Mouse (Mus musculus): ENCODE measurements at regions not wholly inside any gene's neighbourhood (a gene's known extent, or its start where the extent isn't known, plus 50 kb on each side); places are given as distances from the start of the nearest gene placed in this dataset.

- no peak overlapping the region for H3K4me3 ChIP-seq (replicated peaks; ENCODE audit: low read depth, low read length)
- WGBS = 81% methylated on average over 7 of the region's 7 CpGs
- H3K9me3 ChIP-seq (ENCODE audit: control insufficient read depth, low read length) = no peaks in the 10 kb centered on the region
- no peak overlapping the region for H3K27ac ChIP-seq (replicated peaks; ENCODE audit: low read depth, low read length)
- H3K36me3 ChIP-seq (ENCODE audit: control insufficient read depth, insufficient read depth, low read length) = no peaks in the 10 kb centered on the region
- ATAC-seq (ENCODE audit: low FRiP score, low TSS enrichment) (no peak), DNase-seq (no peak)
- H3K4me1 ChIP-seq (ENCODE audit: control insufficient read depth, insufficient read depth, low read length) = no peaks in the 10 kb centered on the region
- H3K9ac ChIP-seq (replicated peaks; ENCODE audit: low read length) = no peak overlapping the region
- H3K4me2 ChIP-seq (ENCODE audit: low read length) = no peak overlapping the region
- H3K27me3 ChIP-seq (ENCODE audit: control insufficient read depth, insufficient read depth, low read length) = no peaks in the 10 kb centered on the region
Measured at GRCm38 (mm10) chr3:47095288-47095687, 647.3 kb upstream of the Pabpc4l start.

GRCm38 (mm10) chr3:47051563-47051962 is 603.5 kb upstream of the Pabpc4l start:
- no peak overlapping the region for H3K4me2 ChIP-seq (ENCODE audit: low read length)
- no peak for ATAC-seq (ENCODE audit: low FRiP score, low TSS enrichment)

GRCm38 (mm10) chr3:47025738-47026137 is 577.7 kb upstream of the Pabpc4l start:
- no peaks in the 10 kb centered on the region for H3K9me3 ChIP-seq (ENCODE audit: control insufficient read depth, low read length)
- no peaks in the 10 kb centered on the region for H3K27me3 ChIP-seq (ENCODE audit: control insufficient read depth, insufficient read depth, low read length)
- ATAC-seq (ENCODE audit: low FRiP score, low TSS enrichment) = no peak
- no peak overlapping the region for H3K9ac ChIP-seq (replicated peaks; ENCODE audit: low read length)
- DNase-seq = no peak
- no peak overlapping the region for H3K27ac ChIP-seq (replicated peaks; ENCODE audit: low read depth, low read length)
- no peak overlapping the region for H3K4me3 ChIP-seq (replicated peaks; ENCODE audit: low read depth, low read length)
- no peaks in the 10 kb centered on the region for H3K36me3 ChIP-seq (ENCODE audit: control insufficient read depth, insufficient read depth, low read length)
- 78% methylated on average over 6 of the region's 6 CpGs for WGBS
- no peaks in the 10 kb centered on the region for H3K4me1 ChIP-seq (ENCODE audit: control insufficient read depth, insufficient read depth, low read length)
- no peak overlapping the region for H3K4me2 ChIP-seq (ENCODE audit: low read length)

More at GRCm38 (mm10) chr3:47051563-47051962, 603.5 kb upstream of the Pabpc4l start:
- Histone ChIP-seq H3K9me3 (ENCODE audit: control insufficient read depth, low read length) (no peaks in the 10 kb centered on the region), H3K4me1 (ENCODE audit: control insufficient read depth, insufficient read depth, low read length) (no peaks in the 10 kb centered on the region), H3K4me3 (replicated peaks; ENCODE audit: low read depth, low read length) (no peak overlapping the region), H3K9ac (replicated peaks; ENCODE audit: low read length) (no peak overlapping the region), H3K27me3 (ENCODE audit: control insufficient read depth, insufficient read depth, low read length) (no peaks in the 10 kb centered on the region), H3K36me3 (ENCODE audit: control insufficient read depth, insufficient read depth, low read length) (no peaks in the 10 kb centered on the region), H3K27ac (replicated peaks; ENCODE audit: low read depth, low read length) (no peak overlapping the region)
- no peak for DNase-seq
- WGBS = 97% methylated on average over 14 of the region's 14 CpGs

- Histone ChIP-seq H3K9ac (replicated peaks; ENCODE audit: low read length) (no peak overlapping the region), H3K4me2 (ENCODE audit: low read length) (no peak overlapping the region), H3K27ac (replicated peaks; ENCODE audit: low read depth, low read length) (no peak overlapping the region), H3K36me3 (ENCODE audit: control insufficient read depth, insufficient read depth, low read length) (no peaks in the 10 kb centered on the region), H3K4me3 (replicated peaks; ENCODE audit: low read depth, low read length) (no peak overlapping the region), H3K9me3 (ENCODE audit: control insufficient read depth, low read length) (no peaks in the 10 kb centered on the region), H3K27me3 (ENCODE audit: control insufficient read depth, insufficient read depth, low read length) (no peaks in the 10 kb centered on the region), H3K4me1 (ENCODE audit: control insufficient read depth, insufficient read depth, low read length) (no peaks in the 10 kb centered on the region)
- ATAC-seq (ENCODE audit: low FRiP score, low TSS enrichment) = no peak; the same call in 1 of the 2 replicates
- peak; percentile 61 for DNase-seq
- WGBS = 56% methylated on average over 1 of the region's 1 CpGs
Measured at GRCm38 (mm10) chr3:47019270-47019669, 571.3 kb upstream of the Pabpc4l start.

- Histone ChIP-seq H3K4me3 (replicated peaks; ENCODE audit: low read depth, low read length) (no peak overlapping the region), H3K4me2 (ENCODE audit: low read length) (no peak overlapping the region), H3K4me1 (ENCODE audit: control insufficient read depth, insufficient read depth, low read length) (no peaks in the 10 kb centered on the region), H3K9me3 (ENCODE audit: control insufficient read depth, low read length) (no peaks in the 10 kb centered on the region), H3K36me3 (ENCODE audit: control insufficient read depth, insufficient read depth, low read length) (no peaks in the 10 kb centered on the region), H3K27ac (replicated peaks; ENCODE audit: low read depth, low read length) (no peak overlapping the region), H3K9ac (replicated peaks; ENCODE audit: low read length) (no peak overlapping the region), H3K27me3 (ENCODE audit: control insufficient read depth, insufficient read depth, low read length) (no peaks in the 10 kb centered on the region)
- no peak for ATAC-seq (ENCODE audit: low FRiP score, low TSS enrichment)
- 94% methylated on average over 7 of the region's 7 CpGs for WGBS
- no peak for DNase-seq
Measured at GRCm38 (mm10) chr3:47018565-47018964, 570.5 kb upstream of the Pabpc4l start.

GRCm38 (mm10) chr3:47010459-47010858 is 562.4 kb upstream of the Pabpc4l start:
- Histone ChIP-seq H3K4me1 (ENCODE audit: control insufficient read depth, insufficient read depth, low read length) (peaks cover 5% of the 10 kb centered on the region; the same call in 1 of the 2 replicates), H3K36me3 (ENCODE audit: control insufficient read depth, insufficient read depth, low read length) (no peaks in the 10 kb centered on the region), H3K9ac (replicated peaks; ENCODE audit: low read length) (no peak overlapping the region), H3K4me3 (replicated peaks; ENCODE audit: low read depth, low read length) (no peak overlapping the region), H3K27me3 (ENCODE audit: control insufficient read depth, insufficient read depth, low read length) (no peaks in the 10 kb centered on the region), H3K27ac (replicated peaks; ENCODE audit: low read depth, low read length) (no peak overlapping the region), H3K4me2 (ENCODE audit: low read length) (no peak overlapping the region), H3K9me3 (ENCODE audit: control insufficient read depth, low read length) (no peaks in the 10 kb centered on the region)
- no peak for DNase-seq
- 10% methylated on average over 1 of the region's 1 CpGs for WGBS
- ATAC-seq (ENCODE audit: low FRiP score, low TSS enrichment) = no peak

GRCm38 (mm10) chr3:46998916-46999315 is 550.9 kb upstream of the Pabpc4l start:
- H3K27ac ChIP-seq (replicated peaks; ENCODE audit: low read depth, low read length) = no peak overlapping the region
- ATAC-seq (ENCODE audit: low FRiP score, low TSS enrichment) (no peak), DNase-seq (peak; percentile 46)
- no peaks in the 10 kb centered on the region for H3K9me3 ChIP-seq (ENCODE audit: control insufficient read depth, low read length)
- H3K4me3 ChIP-seq (replicated peaks; ENCODE audit: low read depth, low read length) = no peak overlapping the region
- H3K9ac ChIP-seq (replicated peaks; ENCODE audit: low read length) = no peak overlapping the region
- H3K27me3 ChIP-seq (ENCODE audit: control insufficient read depth, insufficient read depth, low read length) = no peaks in the 10 kb centered on the region
- H3K4me2 ChIP-seq (ENCODE audit: low read length) = no peak overlapping the region
- no peaks in the 10 kb centered on the region for H3K36me3 ChIP-seq (ENCODE audit: control insufficient read depth, insufficient read depth, low read length)
- H3K4me1 ChIP-seq (ENCODE audit: control insufficient read depth, insufficient read depth, low read length) = no peaks in the 10 kb centered on the region

- no peaks in the 10 kb centered on the region for H3K36me3 ChIP-seq (ENCODE audit: control insufficient read depth, insufficient read depth, low read length)
- no peaks in the 10 kb centered on the region for H3K27me3 ChIP-seq (ENCODE audit: control insufficient read depth, insufficient read depth, low read length)
- no peak overlapping the region for H3K4me2 ChIP-seq (ENCODE audit: low read length)
- H3K4me1 ChIP-seq (ENCODE audit: control insufficient read depth, insufficient read depth, low read length) = no peaks in the 10 kb centered on the region
- no peak for DNase-seq
- no peaks in the 10 kb centered on the region for H3K9me3 ChIP-seq (ENCODE audit: control insufficient read depth, low read length)
- WGBS = 88% methylated on average over 4 of the region's 4 CpGs
- H3K9ac ChIP-seq (replicated peaks; ENCODE audit: low read length) = no peak overlapping the region
- no peak overlapping the region for H3K27ac ChIP-seq (replicated peaks; ENCODE audit: low read depth, low read length)
- ATAC-seq (ENCODE audit: low FRiP score, low TSS enrichment) = no peak
- H3K4me3 ChIP-seq (replicated peaks; ENCODE audit: low read depth, low read length) = no peak overlapping the region
Measured at GRCm38 (mm10) chr3:46970744-46971143, 522.7 kb upstream of the Pabpc4l start.

- no peaks in the 10 kb centered on the region for H3K27me3 ChIP-seq (ENCODE audit: control insufficient read depth, insufficient read depth, low read length)
- DNase-seq (no peak), ATAC-seq (ENCODE audit: low FRiP score, low TSS enrichment) (no peak)
- H3K4me2 ChIP-seq (ENCODE audit: low read length) = no peak overlapping the region
- H3K4me1 ChIP-seq (ENCODE audit: control insufficient read depth, insufficient read depth, low read length) = no peaks in the 10 kb centered on the region
- H3K9me3 ChIP-seq (ENCODE audit: control insufficient read depth, low read length) = no peaks in the 10 kb centered on the region
- no peaks in the 10 kb centered on the region for H3K36me3 ChIP-seq (ENCODE audit: control insufficient read depth, insufficient read depth, low read length)
- WGBS = 88% methylated on average over 1 of the region's 1 CpGs
- H3K27ac ChIP-seq (replicated peaks; ENCODE audit: low read depth, low read length) = no peak overlapping the region
- no peak overlapping the region for H3K4me3 ChIP-seq (replicated peaks; ENCODE audit: low read depth, low read length)
- H3K9ac ChIP-seq (replicated peaks; ENCODE audit: low read length) = no peak overlapping the region
Measured at GRCm38 (mm10) chr3:46970000-46970399, 522.0 kb upstream of the Pabpc4l start.
